Mouse (Mus musculus): ENCODE measurements around the gene Dcst1.

The Dcst1 gene

DNA sequence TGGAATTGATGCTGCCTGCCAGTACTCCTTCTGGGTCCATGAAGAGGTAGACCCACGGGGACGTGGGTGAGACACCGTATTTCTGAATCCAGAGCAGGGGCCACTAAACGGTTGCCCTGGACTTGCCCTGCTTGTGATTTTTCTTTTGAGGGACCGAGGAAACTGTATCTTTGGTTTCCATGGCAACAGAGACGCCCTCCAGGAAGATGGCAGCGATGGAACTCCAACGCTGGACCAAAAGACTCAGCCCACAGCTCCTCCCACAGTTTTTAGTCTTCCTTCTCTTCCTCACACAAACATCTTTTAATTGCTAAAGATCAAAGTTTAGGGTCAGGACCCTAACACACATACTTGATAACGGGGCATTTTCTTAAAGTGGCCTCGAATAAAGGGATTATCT is 33.0 kb downstream of the Dcst1 start:
- DNase-seq (ENCODE audit: low spot score), result no peak

DNA sequence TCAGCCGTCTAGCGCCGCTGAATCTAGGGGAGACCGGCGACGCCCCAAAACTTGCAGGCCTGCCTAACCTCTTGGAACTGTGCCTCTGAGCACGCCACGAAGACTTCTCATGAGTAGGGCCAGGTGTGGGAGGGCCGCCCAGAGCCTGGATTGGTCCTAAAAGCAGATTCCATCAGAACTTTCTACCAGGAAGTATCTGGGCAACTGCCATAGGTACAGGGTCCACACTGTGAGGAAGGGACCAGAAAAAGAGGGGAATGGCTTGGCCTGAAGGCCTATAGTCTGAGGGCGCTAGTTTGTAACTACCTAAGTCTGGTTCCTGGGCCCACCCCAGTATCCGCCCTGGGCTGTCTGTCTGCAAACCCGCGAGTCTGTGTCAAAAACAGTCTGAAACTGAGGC is 33.5 kb downstream of the Dcst1 start:
- no peak for DNase-seq (ENCODE audit: low spot score)

DNA sequence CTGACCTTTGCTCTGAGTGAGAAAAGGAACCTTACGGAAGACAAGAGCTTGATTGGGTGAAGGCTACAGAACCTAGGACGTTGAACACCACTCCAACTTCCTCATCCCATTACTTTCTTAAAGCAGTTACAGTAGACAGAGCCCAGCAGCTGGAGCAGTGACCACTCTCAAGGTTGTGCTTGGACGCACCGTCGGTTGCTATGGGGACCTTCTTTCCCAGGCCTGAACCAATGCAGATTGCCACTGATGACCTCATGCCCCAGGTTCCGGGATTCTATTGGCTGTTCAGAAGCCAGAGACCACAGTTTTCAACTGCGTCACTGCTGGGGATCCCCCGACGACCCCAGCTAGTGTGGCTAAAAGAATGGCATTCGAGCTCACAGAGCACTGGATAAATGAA is 34.1 kb downstream of the Dcst1 start:
- no peak for DNase-seq (ENCODE audit: low spot score)

DNA sequence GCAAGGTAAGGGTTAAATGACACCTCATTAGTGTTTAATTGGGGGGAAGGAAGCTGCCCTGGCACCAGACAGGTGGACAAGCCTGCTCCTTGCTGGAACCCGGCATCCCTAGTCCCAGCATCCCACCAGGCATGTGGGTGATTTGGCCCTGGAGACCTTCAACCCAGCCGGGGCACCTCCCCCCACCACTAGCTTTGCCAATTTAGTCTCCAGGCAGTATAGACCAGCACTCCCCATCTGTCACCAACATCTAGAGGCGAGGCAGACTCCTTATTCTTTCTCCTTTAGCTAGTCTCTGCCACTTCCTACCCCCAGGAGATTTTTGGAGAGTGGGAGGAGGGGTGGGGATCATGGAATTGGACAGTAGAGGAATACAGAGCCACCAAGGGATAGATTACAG is 34.7 kb downstream of the Dcst1 start:
- no peak for DNase-seq (ENCODE audit: low spot score)

DNA sequence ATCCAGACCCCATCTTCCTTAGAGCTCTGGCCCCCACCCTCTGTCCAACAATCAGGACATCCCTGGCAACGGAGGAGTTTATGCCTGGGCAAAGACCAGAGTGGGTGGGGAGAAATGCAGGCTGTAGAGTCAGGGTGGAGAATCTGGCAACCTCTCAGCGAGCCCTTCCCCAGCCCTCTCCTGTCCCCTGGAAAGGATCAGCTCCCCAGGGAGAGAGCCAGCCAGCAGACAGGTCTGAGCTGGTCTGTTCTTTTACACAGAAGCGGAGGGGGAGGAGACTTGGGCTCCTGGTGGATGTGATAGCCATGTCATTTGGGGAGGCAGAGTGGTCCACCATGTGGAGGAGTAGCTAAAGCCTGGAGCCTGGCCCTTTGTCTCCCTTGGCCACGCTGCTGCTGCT is 36.4 kb downstream of the Dcst1 start:
- no peak for DNase-seq (ENCODE audit: low spot score)

DNA sequence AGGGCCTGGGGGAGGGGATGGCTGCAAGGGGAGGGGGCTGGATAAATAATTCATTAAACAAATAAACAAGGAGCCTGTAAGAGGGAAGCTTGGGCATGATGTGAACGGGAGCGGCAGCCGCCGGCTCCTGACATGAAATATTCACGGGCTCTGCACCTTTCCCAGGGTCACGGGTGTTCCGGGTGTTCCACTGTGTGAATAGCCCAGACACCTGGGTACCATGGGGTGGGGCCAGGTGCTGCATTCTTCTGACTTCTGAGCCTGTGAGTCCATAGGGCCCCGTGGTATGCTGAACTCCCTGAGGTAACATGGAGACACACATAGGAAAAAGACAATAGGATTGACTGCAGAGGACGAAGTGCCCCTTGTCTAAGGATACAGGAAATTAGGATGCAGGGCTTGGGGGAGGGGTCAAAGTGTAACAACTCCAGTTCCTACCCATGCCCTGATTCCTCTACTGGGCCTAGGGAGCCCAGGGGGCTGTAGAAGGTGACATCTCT is 37.6 kb downstream of the Dcst1 start:
- no peak for DNase-seq (ENCODE audit: low spot score)

DNA sequence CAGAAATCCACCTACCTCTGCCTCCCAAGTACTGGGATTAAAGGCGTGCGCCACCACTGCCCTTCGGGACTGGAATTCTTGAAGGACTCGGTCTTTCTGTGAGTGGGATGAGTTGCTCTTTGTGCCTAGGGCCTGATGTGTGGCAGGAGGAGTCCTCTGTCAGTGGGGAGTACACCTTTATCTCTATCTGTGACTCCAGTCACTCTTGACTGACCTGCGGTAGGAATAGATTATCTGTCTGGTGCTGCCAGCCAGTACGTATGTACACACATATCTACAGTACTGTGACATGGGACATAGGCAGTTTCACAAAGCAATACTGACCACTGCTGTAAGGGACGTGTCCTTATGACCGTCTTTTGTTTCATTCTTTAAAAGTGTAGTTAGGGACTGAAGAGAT is 39.2 kb downstream of the Dcst1 start:
- no peak for DNase-seq (ENCODE audit: low spot score)

DNA sequence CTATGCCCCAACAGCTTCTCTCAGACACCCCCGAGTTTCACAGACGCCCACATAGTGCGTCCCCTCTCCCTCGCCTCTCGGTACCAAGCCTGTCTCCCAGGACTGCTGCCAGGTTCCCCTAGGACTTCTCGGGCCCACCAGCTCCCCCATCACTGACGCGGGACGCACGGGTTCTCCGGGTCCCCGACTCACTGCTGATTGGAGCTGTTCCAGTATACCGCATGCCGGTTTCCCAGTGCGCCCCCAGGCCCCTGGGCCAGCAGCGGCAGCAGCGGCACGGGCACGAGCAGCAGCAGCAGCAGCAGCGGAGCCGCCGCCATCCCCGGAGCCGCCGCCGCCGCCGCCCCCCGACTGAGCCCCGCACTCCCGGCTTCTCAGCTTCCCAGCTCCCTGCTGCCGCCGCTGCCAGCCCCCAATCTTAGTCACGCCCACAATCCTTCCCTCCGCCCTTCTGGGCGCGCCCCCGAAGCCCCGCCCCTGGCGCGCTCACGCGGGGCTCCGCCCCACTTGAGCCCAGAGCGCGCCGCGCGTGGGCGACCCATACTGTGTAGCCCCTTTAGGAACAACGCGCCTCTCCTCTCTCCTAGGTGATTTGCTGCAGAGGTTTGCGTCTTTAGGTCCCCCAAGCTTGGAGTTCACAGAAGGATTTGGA is 42.4 kb downstream of the Dcst1 start, which contains the start of gene Efna3:
Gene Efna3 (minus strand): TSS at position 452 of the 652 bp plus-strand sequence.
- DNase-seq (ENCODE audit: low spot score), result no peak

DNA sequence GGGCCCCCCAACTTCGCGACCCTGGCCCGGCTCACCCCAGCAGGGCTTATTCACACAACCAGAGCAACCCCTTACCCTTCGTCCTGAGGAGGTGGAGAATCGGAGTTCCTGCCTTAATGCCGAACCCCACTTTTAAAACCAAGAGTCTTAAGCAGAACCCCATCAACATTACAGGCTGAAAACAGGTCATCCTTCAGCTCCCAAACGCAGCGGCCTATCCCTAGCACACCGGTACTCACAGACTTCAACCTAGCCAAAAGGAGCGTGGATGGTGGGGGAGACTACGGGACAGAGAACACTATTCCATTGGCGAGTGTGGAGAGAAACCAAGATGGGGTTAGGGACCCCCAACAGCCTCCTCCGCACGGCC is 42.9 kb downstream of the Dcst1 start:
- DNase-seq (ENCODE audit: low spot score), result no peak

DNA sequence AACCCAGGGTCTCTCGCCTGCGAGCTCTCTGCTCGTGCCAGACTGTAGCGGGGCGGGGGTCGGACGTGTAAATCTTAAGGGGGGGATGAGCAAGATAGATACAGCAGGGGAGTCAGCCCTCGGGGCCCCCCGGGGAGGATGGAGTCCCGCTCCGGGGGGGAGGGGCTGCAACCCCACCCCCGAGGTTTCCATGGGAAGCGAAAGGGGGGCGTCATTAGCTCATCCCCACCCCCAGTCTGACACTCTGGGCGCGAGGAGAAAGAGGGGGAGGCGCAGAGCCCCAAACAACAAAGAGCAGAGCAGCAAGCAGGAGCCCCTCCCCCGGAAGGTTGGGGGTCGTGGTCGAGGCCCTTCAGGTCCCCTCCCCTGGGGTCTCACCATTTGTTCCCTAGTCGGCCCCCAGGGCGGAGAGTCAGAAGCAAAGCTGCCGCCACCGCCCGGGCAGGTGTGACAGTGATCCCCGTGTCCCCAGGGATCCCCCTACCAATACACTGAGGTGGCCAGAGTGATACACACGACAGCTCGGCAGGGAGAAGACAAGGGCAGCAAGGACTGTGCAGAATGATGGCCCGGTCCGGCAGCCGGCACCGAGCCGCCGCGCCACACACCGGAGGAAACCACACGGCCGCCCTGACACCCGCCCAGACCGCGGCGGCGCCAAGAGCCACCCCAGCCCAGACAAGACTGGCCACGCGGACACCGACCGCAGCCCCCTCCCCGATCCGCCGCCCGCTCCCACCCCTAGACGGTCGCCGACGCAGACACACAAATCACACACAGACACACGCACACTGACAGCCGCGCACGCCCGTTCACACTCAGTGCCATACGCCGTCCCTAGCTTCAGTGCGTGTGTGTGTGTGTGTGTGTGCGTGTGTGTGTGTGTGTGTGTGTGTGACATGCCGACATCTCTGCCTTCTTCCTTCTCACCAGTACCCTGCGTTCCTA is 43.6 kb downstream of the Dcst1 start:
- DNase-seq (ENCODE audit: low spot score), result no peak

DNA sequence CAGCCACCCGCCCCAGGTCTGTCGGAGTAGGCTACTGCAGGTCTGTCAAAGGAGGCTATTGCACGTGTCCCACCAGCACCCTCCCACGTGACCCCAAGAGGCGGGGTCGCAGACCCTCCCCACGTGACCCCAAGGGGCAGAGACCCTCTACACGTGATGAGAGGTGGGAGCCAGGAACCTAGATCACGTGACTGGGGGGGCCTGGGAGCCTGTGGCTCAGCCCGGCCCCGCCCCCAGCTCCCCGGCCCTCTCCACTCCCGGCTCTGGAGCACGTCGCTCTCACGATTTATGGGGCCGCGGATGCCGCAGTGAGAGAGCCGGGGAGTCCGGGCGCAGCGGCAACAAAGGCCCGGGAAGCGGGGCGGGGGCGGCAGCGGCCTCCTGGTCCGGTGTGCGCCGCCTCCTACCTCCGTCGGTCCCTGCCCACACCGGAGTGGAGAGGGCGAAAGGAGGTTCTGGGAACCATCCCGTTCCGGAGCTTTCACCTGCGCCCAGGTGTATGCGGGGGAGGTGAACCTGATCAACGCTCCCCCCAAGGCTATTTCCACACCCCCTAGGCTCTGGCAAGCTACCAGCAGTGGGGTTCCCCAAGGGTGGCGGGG is 44.4 kb downstream of the Dcst1 start:
- no peak for DNase-seq (ENCODE audit: low spot score)

DNA sequence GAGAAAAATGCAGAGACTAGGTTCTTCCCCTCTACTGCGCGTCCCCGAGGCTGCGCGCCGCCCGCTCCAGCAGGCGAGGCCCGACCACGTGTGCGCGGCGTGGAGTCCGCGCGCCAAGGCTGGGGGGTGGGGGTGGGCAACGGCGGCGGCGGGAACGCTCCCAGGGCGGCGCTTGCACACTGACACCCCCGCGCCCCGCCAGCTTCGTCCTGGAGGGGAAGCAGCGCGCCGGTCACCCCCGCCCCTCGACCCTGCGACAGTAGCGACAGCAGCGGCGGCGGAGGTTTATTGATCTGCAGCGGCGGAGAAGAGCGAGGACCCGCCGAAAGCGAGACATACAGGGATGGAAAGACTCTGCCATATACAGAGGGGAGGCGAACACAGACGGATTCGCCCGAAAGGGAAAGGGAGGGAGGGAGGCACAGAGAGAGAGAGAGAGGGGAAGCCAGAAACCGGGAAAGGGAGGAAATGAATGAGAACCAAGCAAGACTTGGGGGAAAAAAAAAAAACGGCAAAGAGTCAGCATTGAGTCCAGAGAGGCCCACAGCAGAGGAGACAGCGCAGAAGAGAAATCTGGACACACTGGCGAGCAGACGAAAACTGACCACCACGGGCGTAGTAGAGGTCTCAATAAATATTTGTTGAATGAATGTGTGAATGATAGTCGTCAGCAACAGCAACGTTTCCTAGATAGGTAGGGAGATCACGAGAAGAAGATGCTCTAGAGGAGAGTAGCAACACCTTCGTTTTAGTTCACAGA is 45.3 kb downstream of the Dcst1 start:
- DNase-seq (ENCODE audit: low spot score), result no peak

DNA sequence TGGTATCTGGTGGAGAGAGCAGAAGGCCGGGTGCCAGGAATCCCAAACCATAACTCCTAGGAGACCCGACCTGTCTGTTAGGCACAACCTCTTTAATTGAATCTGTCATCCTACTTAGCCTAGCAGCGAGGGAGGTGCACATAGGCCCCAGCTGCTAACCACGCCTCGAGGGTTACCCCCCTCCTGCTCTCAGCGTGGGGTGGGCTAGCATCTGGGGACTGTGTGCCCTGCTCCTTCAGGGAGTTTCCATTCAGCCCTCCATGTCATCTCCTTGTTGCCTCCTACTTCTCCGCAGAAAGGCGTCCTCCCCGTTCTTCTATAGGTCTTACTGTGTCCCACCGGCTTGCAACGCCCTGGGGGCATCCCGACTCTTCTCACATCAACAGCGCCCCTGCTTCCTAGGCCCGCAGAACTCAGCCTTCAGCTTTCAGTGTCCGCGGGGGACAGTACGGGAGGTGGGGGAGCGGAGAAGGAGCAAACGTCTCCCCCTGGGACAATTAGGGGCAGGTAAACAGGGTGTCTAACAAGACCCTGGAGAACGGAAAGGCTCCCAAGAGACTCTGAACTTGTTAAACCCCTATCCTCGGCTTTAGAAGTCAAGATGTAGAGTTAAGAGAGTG is 46.0 kb downstream of the Dcst1 start:
- no peak for DNase-seq (ENCODE audit: low spot score)

DNA sequence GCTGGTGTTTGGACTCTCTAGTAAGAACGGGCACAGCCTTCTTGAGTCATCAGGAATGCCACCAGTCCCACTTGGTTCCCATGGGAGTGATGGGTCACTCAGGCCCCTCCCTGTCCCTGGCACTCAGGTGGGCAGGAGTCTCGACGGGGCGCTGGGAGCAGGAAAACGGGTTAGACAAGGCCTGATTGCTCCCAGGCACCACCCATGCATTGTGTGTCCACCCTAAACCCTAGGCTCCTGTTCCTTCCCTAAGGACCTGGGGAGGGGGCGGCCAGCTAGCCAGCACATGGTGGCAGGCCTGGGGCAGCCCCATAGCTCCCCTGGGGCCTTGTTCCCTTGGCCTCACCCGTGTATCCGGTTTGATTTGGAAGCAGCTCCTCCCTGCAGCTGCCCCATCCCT is 46.7 kb downstream of the Dcst1 start:
- DNase-seq (ENCODE audit: low spot score), result no peak

DNA sequence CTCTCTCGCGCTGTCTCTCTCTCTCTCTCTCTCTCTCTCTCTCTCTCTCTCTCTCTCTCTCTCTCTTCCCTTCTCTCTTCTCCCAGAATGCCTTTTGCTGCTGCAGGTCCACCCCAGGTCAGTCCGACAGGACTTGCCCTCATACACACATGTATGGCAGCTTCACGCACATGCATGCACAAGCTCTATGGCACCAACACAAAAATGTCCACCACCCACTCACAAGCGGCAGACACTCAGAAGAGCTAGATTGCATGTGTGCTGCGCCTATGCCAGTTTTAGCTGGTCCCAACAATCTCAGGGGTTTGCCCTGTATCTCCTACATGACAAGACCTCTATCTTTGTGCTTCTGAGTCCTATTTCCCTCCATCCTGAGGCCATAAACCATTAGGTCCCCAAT is 47.8 kb downstream of the Dcst1 start:
- no peak for DNase-seq (ENCODE audit: low spot score)

DNA sequence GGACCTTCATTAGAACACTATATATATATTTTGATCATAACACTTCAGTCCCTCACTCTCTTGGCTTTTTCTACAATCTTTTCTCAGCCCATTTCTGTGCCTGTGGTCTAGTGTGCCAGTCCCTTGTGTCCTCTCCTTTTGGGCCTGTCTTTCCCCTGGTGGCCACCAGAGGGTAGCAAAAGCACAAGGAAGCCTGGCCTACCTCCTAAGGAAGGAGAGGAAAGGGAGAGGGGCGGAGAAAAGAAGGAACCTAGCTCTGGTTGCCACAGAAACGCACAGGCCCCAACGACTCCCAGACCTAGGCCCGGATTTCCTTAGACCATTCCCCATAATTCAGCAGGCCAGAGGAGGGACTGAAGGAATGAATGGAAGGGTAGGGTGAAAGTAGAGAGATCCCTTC is 48.2 kb downstream of the Dcst1 start:
- DNase-seq (ENCODE audit: low spot score), result peak; percentile 93

DNA sequence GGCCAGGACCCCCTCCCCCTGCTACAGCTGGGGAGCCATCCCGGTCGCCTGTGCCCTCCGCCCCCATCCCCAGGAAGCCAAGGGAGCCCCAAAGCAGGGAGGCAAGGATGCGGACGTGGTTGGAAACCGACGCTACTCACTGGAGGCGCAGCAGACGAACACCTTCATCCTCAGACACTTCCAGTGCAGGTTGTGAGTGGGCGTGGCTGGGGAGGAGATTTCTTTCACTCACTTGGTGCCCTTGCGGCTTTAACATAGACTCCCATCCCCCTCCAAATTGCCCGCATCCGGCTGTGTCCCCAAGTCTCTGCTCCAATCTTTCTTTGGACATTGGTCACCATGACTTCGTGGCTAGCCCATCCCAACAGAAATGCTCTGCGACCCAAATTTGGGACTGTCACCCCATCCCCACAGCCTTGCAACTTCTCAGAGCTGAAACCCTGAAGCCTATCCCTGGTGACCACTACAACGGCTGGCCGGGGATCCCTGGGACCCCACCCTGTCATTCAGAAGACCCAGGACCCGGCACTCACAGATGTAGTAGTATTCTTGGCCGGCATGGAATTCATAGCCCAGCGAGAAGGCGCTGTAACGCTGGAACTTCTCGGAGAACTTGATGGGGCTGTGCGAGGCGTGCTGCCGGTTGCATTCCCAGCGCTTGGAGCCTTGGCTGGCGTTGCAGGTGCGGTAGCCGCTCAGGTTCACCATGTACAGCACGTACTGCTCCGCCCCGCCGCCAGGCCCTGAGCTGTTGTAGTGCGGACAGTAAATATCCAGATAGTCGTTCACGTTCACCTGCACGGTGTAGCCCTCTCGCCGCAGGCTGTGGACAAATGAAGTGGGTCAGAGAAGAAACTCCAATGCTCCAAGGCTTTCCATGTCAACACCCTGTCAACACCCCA is 48.9 kb downstream of the Dcst1 start:
- no peak for DNase-seq (ENCODE audit: low spot score)

DNA sequence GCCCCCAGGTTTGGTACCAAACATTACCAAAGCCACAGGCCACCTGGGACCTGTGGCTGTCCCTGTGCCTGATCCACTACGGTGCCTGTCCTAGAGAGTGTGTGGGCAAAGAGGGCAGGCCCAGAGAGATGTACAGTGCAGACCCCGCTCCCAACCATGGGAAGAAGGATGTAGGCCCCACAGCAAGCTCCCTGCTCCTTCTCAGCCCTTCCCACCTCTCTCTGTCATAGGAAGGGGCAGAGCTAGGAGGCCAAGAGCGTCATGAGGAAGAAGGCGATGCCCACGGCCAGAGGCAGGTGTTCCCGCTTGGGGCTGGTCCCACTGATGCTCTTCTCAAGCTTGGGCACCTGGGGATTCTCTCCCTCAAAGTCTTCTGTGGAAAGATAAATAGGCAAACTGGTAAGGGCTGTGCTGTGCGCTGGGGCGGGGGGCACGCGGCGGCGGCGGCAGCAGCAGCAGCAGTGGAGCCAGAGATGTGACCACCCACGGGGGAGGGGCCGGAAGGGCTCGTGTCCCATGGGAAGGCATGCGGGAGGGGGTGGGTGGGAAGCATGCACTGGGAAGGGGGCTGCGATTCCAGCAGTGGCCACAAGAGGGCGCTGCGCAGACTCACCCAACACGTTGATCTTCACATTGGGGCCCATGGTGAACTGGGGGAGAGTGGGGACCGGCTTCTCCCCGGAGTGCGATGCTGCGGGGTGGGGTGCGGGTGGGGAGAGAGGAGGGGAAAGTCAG is 49.7 kb downstream of the Dcst1 start:
- DNase-seq (ENCODE audit: low spot score), result peak; percentile 44

DNA sequence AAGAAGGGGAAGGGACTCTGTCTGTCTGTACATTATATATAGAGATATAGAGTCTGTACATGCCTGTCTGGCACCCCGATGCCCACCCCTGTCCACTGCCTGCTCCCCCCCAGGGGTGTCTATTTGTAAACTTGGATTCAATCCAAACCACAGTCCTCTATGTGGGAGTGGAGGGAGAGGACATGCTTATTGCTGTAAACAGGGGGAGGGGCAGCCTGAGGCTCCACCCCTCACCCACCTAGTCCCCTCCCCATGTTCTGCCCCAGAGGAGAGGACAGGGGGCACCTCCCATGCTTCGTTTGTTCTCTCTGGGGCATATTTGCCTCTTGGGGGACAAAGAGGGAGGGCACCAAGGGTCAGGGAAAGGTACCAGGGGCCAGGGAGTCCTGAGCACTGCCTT is 50.3 kb downstream of the Dcst1 start:
- no peak for DNase-seq (ENCODE audit: low spot score)

DNA sequence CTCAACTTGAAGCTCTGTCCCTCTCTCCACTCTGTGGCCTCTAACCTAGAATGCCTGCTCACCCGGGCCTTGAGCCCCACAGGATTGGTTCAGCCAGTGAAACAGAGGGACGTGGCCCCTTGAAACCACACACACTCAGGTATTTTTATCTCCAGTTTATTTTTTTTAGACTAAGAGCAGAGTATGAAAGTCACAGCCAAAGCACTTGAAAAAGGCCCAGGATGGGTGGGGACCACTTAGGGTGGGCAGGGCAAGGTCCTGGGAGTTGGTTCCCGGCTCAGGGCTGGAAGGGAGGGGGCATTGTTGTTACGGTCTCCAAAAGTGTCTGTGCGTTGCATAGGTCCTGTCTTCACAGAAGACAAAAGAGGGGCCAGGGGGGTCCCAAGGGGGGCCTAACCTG is 50.7 kb downstream of the Dcst1 start:
- DNase-seq (ENCODE audit: low spot score), result no peak

All from adipocyte (in vitro differentiated cells).